Mouse (Mus musculus): ENCODE measurements around the gene Gpank1. TPM values are rescaled to one million over a fixed set of nuclear protein-coding genes. Genes with fewer than 3 reads are reported as not detected.

Gpank1 gene
- total and polyA plus RNA-seq, 3 experiments, result 40.4 to 44.7 TPM; not detected in 1

DNA sequence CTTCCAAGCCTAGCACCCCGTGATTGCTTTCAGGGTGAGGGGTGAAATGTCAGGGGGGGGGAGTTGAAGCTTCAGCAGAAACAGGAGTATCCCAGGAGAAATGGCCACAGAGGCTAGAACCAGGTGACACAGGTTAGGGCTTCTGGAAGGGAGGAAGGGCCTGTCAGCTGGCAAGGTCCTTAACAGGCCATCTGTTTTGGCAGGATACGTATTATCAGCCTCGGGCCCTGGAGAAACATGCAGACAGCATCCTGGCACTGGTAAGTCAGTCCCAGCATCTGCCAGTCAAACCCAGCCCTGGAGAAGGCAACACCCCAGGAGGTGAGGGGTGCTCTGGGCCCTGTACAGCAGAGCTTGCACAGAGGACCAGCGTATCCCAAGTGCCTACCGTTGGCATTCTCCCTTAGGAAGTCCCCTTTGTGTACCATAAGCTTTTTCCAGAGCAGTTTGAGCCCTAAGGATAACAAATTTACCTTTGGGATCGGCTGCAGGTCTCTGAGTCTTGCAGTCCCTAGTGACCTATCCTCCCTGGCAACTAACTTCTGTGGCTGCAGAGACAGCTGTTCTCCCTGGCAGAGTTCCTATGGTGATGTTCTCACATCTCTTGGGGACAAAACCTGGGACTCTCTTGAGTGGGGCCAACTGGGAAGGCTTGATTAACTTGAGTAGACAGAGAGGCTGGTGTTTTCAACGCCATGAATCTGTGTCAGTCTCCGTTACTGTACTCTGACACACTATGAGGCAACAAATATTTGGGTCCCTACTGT, 30.9 kb upstream of the Gpank1 start (continued):
- TF ChIP-seq KAT2A (conservative IDR thresholded peaks at IDR 0.05; ENCODE audit: low read depth, low read length) (no peak; the same call in 1 of the 2 replicates), ZNF384 (IDR thresholded peaks at IDR 0.05; ENCODE audit: low read depth, low read length) (no peak), POLR2AphosphoS2 (IDR thresholded peaks at IDR 0.05; ENCODE audit: low read length) (no peak), E2F4 (IDR thresholded peaks at IDR 0.05; ENCODE audit: borderline replicate concordance, low read depth, low read length) (no peak), NRF1 (IDR thresholded peaks at IDR 0.05; ENCODE audit: insufficient read depth, low read depth, low read length, poor library complexity, severe bottlenecking) (no peak), JUND (IDR thresholded peaks at IDR 0.05; ENCODE audit: low read depth, low read length) (no peak), MYB (IDR thresholded peaks at IDR 0.05; ENCODE audit: low read depth, low read length) (no peak), ZC3H11A (IDR thresholded peaks at IDR 0.05; ENCODE audit: low read depth, low read length) (no peak), MAZ (IDR thresholded peaks at IDR 0.05; ENCODE audit: low read depth, low read length) (no peak)

DNA sequence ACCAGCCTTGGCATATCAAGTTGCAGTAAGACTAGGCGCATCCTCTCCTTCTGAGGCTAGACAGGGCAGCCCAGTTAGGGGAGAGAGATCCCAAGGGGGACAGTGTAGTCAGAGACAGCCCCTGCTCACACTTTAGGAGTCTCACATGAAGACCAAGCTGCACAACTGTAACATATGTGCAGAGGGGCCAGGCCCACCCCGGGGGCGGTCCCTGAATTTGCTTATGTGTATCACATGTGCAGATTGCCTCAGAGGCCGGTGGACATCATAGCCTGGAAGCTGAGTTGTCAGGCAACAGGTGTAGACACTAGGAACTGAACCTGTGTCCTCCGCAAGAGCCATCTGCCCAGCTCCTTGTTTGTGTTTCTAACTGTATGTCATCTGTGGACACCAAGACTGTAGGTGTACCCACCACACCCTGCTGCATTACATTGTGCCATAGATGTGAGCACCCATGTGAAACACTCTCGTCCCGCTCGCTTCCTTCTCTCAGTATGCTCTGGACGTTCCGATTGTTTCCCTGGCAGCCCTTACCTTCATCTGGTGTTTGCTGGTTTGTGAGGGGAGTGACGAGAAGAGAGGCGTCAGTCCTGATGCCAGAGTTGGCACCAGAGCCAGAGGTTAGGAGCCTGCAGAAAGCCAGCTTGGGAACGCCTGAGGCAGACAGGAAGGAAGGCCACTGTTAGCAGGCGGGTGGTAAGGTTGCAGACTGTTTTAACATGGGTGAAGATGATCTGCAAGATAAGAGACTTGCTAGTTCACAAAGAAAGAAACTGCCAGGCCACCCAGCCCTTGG, 28.7 kb upstream of the Gpank1 start:
- DNase-seq (ENCODE audit: low read depth, low spot score), result no peak
- H3K4me3 ChIP-seq (ENCODE audit: control insufficient read depth in 1 of 2, insufficient read depth in 1 of 2, low read depth in 2 of 2, low read length in 2 of 2), result no peak overlapping the region
- H3K79me2 ChIP-seq (ENCODE audit: control insufficient read depth, insufficient read depth, low read length, poor library complexity), result peaks cover 18% of the 10 kb centered on the region
- H3K27ac ChIP-seq (ENCODE audit: control insufficient read depth, low read depth, low read length), result no peak overlapping the region
- TF ChIP-seq MAZ (IDR thresholded peaks at IDR 0.05; ENCODE audit: low read depth, low read length) (no peak), CTCF (IDR thresholded peaks at IDR 0.05 in 2 of 3, conservative IDR thresholded peaks at IDR 0.05 in 1 of 3; ENCODE audit: control insufficient read depth in 1 of 3, insufficient read depth in 1 of 3, low read depth in 2 of 3, low read length in 3 of 3, poor library complexity in 1 of 3, severe bottlenecking in 1 of 3) (no peak), MXI1 (IDR thresholded peaks at IDR 0.05; ENCODE audit: low read depth, low read length) (no peak), GATA1 (IDR thresholded peaks at IDR 0.05; ENCODE audit: low read depth, low read length) (no peak), ZC3H11A (IDR thresholded peaks at IDR 0.05; ENCODE audit: low read depth, low read length) (no peak), ZMIZ1 (IDR thresholded peaks at IDR 0.05; ENCODE audit: low read depth, low read length) (no peak), HCFC1 (IDR thresholded peaks at IDR 0.05; ENCODE audit: low read depth, low read length) (no peak)
- peaks cover 2 to 14% of the 10 kb centered on the region in 2 experiments; a peak in 3 of 4 replicates for H3K4me1 ChIP-seq (ENCODE audit: control insufficient read depth in 1 of 2, insufficient read depth in 2 of 2, low read length in 2 of 2)
- H3K9ac ChIP-seq (ENCODE audit: control insufficient read depth, low read depth, low read length, poor library complexity, severe bottlenecking), result no peak overlapping the region
- no peaks in the 10 kb centered on the region for H3K27me3 ChIP-seq (ENCODE audit: control insufficient read depth in 1 of 2, insufficient read depth in 2 of 2, low read length in 2 of 2)
- no peaks in the 10 kb centered on the region for H3K9me3 ChIP-seq (replicated peaks; ENCODE audit: insufficient read depth, low read length)
- peaks cover 0 to 2% of the 10 kb centered on the region in 2 experiments; a peak in 1 of 4 replicates for H3K36me3 ChIP-seq (ENCODE audit: control insufficient read depth in 1 of 2, insufficient read depth in 2 of 2, low read length in 2 of 2)
